Mouse (Mus musculus) kidney, postnatal 10 days (tissue): Measurements from ENCODE around the gene Rnf213.
"Not testable (repeated sequence)": the region's sequence is repeated elsewhere in the genome, so short reads cannot be mapped to it uniquely, and the experiment has no call there.

Experiments used
- DNase-seq: peaks from one replicate; pipeline ENCODE4 v3.0.0; 2021; ENCODE audit warnings: mixed read lengths

Gene Rnf213

DNA sequence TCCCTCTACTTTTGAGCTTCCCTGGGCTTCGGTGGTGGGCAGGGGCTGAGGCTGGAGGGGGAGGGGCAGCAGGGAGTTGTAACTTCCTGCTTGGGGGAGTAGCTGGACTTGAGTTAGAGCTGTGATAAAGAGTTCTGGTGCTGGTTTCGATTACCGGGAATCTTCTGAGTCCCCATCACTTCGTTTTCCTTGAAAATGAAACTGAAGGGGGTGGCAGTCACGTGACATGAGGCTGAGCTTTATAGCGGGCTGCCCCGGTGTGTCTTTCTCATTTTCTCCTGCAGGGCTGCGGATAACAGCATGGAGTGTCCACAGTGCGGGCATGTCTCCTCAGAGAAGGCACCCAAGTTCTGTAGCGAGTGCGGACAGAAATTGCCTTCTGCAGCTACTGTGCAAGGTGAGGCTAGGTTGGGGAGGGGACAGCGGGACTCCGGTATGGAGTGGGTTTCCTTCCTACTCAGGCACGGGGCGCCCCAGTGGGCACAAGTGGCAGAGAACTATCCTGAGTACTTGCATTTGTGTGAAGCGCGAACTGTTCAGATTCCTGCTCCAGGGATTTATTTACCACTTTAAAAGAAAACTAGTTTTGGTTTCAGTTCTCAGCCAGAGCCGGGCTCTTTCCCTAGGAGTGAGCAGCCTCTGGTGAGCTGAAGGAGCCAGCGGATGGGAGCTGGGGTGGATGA, at the start of gene Rnf213:
Gene Rnf213, plus strand, starts transcription at position 301 of the 683 bp plus-strand sequence.
- DNase-seq = peak; percentile 77

DNA sequence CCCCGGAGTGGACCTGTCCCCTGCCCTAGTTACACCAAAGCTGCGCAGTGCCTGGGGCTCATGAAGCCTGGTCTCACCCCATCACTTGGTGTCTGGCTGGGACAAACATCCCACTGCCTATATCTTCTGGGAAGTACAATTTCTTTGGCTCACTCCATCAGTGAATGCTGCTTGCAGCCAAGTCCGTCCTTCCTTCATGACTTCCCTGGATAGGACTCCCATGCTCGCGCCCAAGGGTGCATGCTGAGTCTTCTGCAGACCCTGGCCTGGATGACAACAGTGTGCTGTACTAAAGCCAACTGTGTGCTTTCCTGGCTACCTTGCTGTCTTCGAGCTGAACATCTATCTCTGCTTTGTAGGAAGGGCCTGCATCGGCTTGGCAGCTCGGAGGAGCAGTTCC, 48.7 kb upstream of the Rnf213 start:
- DNase-seq = no peak

DNA sequence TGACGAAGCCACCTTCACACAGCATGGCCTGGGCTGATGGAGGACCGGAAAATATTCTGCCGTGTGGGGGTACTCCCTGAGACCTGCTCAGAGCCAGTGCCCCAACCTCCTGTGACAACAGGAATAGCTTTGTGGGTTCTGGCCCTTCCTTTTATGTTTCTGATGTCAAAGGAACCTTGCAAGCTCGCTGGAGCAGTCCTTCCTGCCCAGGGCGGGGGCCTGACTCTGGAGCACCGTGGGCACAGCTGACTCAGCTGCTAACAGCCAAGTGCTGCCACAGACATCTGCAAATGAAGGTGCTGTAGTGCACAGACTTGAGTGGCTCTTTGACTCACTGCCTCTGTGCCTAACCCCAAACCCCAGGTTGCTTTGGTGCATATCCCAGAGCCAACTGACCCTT, 48.0 kb upstream of the Rnf213 start:
- no peak for DNase-seq

DNA sequence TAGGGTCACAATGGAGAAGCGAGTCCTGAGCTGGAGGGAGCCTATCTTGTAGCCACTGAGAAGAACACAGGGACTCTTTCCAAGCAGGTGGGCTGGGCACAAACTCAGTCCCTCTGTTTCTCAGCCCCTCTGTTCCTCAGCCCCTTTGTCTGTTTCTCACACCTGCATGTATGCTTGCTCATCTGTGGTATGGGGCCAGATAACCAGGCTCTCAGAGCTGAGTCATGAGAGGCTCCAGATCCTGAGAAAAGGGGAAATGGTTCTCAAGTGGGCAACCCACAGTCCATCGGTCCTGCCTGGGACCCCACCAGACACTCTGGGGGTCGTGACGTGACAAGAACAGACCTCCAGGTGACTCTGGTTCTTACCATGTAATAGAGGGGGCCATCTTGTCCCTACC, 45.8 kb upstream of the Rnf213 start:
- DNase-seq = no peak

DNA sequence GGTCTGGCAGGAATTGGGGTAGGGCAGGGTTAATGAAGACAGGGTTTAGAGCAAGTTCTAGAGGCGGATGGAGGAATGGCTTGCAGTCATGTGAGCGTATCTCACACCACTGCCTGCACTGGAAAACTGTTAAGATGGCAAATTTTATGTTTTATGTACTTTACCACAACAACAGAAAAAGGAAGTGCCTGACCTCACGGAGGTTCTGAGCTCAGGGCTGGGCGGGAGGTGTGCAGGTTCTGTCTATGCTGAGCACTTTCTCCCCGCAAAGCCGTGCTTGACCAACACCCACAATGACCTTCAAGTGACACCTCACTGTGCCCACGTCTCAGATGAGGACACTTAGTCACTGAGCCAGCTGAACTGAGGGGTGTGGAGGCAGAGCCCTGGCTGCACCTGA, 40.8 kb upstream of the Rnf213 start:
- DNase-seq = no peak

DNA sequence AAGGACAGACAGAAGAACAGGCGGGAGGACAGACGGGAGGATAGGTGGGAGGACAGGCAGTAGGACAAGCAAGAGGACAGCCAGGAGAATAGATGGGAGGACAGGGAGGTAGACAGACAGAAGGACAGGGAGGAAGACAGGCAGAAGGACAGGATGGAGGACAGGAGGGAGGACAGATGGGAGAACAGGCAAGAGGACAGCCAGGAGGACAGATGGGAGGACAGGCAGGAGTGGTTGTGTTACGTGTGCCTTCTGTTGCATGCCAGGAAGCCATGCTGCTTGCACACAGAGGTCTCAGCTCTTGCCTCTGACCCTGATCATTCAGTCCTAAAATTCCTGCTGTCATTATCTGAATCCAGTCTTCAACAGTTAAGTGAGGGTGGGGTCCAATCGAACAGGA, 39.0 kb upstream of the Rnf213 start:
- DNase-seq = no peak

DNA sequence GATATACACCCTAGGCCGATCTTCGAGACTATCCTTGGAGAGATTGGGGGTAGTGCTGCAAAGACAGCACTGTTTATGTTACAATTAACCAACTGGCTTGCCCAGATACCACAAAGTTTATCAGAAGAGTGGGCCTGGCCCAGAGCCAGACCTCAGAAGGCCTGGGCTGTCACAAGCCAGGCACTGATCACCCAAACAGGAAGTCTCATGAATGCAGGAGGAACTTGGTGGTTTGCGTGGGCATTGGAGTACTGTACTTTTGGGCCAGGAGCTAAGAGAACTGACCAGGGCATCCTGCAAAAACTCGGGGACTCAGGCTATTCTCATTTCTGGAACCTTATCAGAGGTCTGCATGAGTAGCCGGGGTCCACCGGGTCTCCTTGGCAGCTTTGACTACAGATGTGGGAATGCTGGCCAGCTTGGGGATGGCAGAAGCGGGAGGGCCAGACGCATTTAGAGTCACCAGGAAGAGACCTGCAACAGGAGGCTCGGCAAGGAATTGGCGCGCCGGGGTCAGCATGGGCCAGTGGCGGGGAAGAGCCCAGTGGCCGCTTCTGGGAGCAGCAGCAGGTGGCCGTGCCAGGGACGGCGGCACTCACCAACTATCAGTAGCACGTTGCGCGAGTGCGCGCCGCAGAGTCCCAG, 38.0 kb upstream of the Rnf213 start:
- peak; percentile 72 for DNase-seq

DNA sequence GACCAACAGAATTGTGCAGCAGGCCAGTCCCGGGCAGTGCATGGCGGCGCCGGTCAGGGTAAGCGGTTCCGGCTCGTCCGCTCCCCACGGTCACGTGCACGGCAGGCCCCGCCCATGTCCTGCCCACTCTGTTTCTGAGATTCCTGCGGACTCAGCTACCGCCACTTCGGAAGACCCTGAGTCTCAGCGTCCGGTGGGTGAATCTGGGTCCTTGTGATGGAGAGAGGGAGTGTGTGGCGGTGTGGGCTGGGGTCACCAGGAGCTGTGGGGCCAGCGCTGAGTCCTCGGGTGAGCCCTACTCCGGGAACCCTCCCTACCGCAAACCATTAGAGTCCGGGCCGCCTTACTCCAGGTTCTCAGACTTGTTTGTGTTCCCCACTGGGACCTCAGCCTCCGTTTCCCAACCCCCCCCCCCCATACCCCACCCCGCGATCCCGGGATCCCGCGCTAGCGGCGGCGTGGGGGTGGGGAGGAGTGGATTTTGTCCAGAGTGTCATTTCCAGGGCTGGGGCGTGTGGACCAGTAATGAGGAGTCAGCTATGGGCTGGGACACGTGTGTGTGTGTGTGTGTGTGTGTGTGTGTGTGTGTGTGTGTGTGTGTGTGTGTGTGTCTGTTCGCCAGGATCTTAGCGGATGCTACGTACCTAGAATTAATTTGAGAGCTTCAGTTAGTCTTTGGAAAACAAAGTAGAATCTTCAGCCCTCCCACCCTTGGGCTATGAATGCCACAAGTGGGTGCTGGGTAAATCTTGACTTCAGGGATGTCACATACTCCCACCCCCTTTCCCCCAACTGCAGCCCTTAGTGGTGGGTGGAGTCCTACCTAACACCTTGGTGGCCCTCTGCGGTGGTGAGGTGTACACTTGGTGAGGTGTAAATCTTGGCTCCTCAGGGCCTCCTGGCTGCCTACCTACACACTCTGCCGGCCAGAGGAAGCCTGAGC, 37.2 kb upstream of the Rnf213 start, which contains the start of the genes Sgsh and Slc26a11:
Gene Sgsh, minus strand, starts transcription at position 94 of the 943 bp plus-strand sequence.
Gene Slc26a11, plus strand, starts transcription at position 115 of the 943 bp plus-strand sequence.
- peak; percentile 96 for DNase-seq

DNA sequence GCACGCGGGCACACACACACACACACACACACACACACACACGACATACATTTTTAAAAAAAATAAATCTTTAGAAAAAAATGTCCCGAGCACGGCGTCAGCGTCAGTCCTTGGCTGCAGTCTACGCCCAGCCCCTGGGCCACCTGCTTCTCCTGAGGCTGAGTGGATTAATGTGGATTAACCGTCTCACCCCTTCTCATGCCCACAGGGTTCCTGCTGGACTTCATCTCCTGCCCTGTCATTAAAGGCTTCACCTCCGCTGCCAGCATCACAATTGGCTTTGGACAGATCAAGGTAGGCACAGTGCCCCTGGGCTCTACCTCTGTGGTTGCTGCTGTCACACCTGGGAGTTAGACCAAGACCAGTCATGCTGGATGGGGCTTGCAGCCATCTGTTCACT, 33.8 kb upstream of the Rnf213 start:
- DNase-seq = no peak

DNA sequence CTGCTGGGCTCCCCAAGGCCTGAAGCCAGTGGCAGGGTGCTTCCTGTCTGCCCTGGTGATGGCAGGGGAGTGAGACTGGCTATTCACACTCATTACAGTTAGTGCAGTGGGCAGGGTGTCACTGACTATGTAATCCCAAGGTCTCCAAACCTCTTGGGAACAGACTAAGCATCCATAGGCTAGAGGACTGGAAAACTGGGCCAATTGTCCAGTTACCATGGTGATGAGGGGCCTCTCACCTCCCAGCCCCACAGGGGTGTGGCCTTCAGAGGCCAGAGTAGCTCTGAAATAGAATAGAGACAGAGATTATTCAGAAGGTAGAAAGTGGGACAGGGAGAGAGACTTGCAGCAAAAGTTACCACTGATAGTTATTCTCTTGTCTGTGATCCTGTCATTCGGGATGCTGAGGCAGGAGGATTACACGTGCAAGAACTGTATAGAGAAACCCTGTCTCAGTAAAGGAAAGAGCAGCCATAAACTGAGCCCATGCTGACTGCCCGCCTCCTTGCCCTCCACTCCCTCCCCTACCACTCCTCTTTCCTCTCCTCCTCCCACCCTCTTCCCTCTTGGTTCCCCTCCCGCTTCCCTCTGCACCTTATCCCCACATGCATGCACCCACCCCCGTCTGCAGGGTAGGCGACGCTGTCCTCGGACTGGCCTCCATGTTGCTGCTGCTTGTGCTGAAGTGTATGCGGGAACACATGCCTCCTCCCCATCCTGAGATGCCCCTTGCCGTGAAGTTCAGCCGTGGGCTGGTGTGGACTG, 29.9 kb upstream of the Rnf213 start:
- no peak for DNase-seq

DNA sequence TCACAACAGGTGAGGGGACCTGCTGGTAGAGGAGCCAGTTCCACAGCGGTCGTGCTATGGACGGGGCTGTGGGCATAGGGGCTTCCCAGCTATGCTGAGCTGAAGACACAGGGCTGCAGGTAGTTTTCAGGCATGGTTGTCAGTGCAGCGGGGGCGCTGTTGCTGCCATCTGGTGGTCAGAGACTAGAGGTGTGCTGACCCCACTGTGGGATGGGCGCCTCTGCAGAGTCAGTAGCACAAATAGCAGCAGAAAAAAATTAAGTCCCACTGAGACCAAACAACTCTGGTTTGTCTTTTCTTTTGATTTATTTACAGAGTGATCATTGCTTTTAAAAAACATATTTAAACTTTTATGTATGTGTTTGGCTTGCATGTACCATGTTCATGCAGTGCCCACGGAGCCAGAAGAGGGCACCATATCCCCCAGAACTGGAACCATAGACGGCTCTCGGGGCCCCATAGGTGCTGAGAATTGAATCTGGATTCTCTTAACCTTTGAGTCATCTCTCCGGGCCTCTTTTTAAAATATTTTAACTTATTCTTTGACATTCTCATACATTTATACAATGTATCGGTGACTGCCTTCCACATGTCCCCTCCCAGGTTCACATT, 29.3 kb upstream of the Rnf213 start:
- peak; percentile 85 for DNase-seq

DNA sequence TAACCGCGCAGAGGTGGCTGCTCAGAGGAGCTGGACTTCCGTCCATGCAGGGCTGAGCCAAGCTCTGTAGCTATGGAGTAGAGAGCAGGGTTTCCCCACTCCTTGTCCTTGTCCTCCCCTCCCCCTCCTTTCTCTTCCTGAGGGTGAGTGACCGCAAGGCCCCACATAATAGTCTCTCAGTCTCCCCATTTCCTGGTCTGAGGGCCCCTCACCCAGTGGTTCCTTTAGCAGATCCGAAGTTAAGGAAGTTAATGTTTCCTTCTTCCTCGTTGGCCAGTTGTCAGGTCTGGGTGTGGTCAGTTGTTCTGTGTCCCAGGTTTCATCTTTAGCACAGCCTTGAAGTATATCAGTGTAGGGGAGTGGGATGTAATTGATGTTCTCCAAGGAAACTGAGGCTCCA, 17.5 kb upstream of the Rnf213 start:
- no peak for DNase-seq

DNA sequence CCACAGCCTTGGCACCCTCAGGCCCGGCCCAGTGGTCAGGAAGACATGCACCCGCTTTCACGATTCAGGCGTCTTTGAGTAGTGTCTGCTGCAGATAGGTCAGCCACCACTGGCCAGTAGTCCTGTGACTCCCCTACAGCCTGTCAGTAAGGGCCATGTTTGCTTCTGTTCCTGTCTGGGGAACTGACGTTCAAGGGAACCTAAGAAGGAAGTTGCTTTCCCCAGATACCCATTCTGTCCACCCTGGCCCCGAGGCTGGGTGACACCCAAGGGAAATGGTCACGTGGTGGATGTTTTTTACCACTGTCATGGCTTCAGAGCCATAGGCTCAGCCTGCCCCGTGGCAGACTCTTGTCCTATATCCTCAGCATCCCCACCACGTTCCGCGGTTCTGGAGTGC, 15.6 kb upstream of the Rnf213 start:
- no peak for DNase-seq

DNA sequence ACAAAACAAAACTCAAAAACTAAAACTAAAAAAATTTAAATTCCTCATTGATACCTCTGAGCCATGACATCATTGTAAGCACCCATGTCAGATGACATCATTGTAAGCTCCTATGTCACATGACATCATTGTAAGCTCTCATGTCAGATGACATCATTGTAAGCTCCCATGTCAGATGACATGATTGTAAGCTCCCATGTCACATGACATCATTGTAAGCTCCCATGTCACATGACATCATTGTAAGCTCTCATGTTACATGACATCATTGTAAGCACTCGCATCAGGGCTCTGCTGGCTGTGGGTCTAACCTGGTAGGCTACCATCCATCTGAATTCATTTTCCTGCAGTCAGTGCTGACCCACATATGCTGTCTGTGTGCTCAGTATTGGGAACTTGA, 14.3 kb upstream of the Rnf213 start:
- DNase-seq = no peak

DNA sequence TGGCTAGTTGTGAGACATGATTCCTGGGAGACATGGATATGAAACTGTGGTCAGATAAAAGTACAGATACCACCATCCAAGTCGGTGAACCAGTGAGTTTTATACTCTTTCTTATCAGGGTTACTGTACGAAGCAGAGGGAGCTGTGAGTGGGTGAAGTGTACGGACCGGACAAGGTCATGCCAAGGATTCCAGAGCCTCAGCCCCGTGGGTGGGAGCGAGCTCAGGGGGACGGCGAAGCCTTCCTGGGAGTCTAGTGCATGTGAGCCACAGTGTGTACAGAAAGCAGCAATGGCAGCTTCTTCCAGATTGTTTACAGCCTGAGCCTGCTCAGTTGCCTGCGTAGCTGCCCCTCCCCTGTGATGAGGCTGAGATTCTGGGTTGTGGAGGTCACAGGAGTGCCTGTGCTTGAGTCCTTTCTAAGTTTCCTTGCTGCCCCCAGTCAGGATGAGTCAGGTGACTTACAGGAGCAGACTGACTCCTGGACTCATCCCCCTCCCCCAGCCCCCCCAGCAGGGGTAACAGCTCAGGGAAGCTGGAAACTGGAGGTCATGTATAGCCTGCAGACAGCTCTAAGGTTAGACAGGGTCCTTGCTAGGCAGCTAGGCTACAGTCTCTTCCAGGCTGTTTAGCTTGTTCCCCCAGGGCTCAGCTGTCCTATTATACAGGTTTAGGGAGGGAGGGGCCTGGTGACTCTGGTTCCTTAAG, 11.1 kb upstream of the Rnf213 start:
- DNase-seq = no peak

DNA sequence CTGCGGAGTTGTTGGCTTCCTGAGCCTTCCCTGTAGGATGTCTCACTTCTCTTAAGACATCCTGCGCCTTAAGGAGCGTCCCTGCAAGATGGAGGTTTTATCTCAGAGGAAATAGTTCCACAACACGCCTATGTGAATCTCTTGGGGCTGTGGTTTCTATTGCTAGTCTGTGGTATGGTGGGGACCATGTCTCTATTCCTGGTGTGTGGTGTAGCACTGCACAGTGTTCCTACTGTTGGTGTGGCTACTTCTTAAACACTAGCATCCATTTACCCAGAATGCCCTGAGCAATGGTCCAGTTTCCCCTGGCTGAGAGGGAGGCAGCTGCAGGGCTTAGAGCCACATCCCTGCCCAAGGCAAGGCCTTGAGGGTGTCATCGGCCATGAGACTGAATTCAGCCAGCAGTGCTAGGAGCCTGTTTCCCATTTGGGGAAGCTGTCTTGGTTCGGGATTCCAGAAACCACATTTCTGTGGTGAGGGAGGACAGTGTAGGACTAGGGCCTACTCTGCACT, 10.5 kb upstream of the Rnf213 start:
- DNase-seq = no peak

DNA sequence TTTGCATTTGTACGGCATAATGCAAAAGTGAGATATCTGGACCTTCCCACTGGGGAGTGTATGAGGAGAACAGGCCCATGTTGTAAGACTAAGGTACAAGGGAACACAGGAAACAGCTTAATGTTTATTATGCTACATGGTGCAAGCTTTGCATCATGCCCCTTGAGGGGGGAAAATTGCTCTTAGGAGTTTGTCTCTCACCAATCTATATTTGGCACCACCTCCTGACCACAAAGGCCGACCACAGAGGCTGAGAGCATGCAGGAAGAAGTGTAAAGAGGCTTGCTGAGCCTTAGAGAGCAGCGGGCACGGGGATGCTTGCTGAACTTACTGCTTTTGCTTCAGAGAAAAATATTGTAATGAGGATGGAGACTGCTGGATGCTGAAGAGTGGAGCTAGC, 8.0 kb upstream of the Rnf213 start:
- DNase-seq = no peak

DNA sequence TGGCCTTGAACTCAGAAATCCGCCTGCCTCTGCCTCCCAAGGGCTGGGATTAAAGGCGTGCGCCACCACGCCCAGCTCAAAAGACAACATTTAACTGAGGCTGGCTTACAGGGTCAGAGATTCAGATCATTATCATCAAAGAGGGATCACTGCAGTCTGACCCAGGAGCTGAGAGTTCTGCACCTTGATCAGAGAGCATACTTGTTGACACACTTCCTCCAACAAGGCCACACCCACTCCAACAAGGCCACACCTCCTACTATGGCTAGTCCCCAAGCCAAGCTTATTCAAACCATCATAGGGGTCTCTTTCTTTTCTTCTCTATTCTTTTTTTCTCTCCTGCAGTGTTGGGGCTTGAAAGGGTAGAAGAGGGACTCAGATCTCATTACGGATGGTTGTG, 6.6 kb upstream of the Rnf213 start:
- DNase-seq = no peak

DNA sequence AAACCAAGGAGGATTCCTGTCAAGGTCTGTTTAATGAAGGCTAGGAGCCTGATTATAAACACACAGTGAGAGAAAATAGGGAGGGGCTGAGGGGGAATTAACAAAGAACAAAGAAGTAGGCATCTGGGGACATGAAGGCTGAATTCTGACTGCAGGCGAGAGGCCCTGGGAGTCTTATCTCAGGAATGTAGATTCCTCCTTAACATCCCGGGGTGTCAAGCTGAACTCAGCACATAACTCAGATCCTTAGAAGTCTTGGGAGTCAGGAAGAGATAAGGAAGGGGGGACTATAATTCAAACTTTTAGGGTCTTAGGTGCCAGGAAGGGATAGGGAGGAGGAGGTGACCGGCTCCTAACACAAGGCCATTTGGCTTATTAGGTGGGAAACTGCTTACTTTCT, 5.6 kb upstream of the Rnf213 start:
- DNase-seq = not testable (repeated sequence)

DNA sequence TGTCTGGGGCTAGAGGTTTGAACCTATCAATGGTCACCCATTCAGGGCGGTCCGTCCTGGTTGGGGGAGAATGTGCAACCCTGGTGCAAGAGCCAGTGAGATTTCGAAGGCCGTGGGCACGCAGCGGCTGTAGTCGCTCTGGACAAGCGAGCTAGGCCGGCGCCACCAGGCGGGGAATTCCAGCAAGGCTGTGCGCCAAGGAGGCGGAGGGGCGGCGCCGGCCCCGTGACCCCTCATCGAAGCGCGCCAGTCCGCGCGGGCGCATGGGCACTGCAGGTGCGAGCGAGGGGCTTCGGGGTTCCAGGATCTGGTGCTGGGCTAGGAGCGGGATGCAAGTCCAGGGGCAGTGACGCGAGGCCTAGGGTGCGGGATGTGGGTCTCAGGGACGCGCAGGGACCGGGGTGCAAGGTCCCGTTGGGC, 3.0 kb upstream of the Rnf213 start:
- peak; percentile 91 for DNase-seq
